Mouse (Mus musculus) cerebellum, adult (tissue): ENCODE measurements at regions not wholly inside any gene's neighbourhood (a gene's known extent, or its start where the extent isn't known, plus 50 kb on each side); places are given as distances from the start of the nearest gene placed in this dataset.

Source experiments
- ATAC-seq: cut with Nextera tagmentation; 2 replicates; pipeline ENCODE4 v1.9.2; 2017; ENCODE audit warnings: mild to moderate bottlenecking, moderate library complexity, mixed read lengths; ENCODE audit not compliant: insufficient number of reproducible peaks, low FRiP score, low TSS enrichment

DNA sequence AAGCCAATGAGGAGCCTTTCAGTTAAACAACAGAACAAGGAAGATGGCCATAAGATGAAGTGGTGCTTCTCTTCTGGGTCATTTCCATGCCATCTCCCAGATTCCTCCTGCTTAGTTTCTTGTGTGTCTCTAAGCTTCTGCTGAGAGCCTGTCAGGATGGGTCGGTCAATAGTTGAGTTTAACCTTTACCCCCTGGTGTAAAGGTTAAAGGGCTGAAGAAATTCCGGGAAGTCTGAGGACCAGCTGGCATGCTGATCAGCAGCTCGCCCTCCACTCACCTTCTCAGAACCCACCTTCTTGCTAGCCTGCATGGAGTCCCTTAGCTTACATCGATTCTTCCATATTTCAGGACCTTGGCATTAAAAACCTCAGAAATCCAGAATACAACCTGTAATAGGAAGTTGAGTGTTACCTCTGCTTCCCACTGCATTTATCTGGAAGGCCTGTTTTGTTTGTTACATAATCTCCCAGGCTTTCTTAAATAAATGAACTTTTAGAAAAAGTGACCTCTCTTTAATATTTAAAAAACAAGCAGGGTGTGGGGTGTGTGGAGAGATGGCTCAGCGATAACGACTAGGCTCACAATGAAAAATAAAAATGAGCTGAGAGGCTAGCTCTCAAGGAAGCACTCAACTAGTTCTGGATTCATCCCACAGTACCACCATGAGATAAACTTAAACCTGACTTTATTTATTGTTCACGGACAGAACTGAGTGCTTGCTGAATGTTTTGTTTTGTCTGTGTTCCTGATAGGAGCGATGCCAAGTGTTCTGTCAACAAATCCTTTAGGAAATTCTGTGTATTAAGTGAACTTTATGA lies 225.9 kb upstream of the Arrdc4 start:
- ATAC-seq, result no peak

DNA sequence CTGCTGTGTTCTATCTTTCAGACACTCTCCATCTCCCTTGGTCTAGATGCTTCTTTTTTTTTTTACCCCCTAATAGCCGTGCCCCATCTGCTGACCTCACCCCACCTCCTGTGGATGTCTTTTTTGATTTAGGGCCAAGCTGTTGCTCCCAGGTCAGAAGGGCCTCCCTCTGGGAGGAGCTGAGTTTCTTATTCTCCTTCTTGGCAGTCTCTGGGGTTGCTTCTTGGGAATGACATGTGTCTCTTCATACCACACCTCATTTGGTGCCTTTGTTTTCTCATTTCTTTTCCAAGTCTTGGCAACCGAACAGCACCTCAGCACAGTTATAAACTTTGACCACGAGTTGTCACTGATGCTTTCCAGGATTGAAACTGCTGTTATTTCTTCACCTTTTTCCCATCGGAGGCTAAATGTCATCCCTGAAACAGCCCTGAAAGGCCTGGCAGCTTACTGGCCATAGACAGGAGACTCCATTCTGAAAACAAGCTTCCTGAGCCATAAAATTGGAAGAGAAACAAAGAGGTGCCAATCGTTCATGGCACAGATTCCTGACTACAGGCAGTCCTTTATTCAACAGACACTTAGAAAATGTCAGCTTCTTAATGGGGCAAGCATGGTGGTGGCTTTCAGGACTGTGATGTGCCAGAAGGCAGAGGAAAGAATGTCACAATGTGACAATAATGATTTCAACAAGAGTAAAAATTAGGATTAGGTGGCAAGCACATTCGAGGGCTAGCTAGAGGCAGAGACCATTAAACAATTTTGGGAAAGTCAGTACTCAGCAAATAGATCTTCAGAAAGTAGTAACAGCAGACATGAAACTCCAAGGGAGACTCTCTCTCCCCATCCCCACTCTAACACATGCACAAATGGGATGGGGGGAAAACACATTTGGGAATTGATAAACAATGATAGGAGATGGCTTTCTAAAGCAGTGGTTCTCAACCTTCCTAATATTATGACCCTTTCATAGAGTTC lies 197.1 kb upstream of the Arrdc4 start:
- no peak for ATAC-seq

DNA sequence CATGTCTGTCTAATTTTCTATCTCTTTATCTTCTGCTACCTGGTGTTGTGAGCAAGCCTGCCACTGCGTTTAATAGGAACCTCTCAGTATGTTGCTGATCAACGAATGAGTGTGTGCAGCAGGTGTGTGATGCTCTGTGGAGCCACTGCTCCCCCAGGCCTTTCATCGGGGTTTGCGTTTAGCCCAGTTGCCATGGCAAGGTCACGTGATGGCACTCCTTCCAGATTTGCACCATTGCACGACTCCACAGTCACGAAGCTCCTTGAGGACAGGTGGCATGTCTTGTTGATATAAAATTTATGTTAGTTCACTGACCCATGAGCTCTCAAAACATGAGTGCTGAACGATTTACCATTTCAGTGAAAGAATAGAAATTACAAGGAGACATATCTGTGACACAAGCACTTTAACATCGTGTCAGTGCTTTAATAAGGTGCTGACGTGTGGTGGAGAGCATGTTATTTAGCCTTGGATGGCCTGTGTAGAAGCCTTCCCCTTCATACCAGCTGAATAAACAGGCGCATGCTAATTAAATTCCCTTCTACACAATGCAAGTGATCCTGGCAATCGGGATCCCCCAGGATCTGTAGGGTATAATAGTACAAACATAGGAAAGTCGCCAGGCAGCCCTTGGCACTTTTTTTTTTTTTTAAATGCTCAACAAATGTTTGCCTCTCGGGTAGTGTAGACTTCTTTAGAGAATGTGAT lies 181.7 kb upstream of the Arrdc4 start:
- no peak for ATAC-seq

DNA sequence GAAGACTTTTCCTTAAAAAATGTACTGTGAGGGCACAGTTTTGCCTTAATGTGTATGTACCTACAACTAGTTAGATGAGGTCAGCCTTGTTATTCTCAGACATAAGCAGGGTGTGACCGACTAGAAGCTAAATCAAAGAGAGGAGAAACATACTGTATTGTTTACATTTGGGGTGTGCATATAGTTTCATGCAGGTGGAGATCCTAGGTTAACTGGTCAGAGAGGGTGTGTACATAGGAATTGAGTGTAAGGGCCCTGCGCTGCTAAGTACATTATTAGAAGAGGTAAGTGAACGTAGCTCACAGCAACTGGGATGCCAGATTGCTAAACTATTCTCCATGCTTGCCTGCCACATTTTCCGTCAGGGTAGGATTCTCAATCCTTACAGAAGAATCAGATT lies 180.6 kb upstream of the Arrdc4 start:
- ATAC-seq, result no peak

DNA sequence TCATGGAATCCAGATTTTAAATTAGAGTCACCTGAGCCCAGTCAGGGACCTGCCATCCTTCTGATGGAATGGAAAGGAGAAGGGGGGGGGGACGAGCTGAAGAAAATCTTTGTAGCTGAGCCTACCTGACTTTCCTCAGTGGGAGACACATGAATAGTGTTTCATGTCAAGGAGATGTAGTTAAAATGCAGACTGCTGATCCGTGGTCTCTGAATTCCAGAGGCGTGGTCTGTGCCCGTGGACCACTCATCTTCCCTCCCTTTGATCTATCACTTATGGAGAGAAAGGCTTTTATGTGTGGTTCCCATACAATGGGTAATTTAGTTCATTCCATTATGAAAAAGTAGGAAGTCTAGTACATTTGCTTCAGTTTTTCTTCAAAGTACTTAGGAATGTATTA lies 176.6 kb upstream of the Arrdc4 start:
- ATAC-seq, result no peak

DNA sequence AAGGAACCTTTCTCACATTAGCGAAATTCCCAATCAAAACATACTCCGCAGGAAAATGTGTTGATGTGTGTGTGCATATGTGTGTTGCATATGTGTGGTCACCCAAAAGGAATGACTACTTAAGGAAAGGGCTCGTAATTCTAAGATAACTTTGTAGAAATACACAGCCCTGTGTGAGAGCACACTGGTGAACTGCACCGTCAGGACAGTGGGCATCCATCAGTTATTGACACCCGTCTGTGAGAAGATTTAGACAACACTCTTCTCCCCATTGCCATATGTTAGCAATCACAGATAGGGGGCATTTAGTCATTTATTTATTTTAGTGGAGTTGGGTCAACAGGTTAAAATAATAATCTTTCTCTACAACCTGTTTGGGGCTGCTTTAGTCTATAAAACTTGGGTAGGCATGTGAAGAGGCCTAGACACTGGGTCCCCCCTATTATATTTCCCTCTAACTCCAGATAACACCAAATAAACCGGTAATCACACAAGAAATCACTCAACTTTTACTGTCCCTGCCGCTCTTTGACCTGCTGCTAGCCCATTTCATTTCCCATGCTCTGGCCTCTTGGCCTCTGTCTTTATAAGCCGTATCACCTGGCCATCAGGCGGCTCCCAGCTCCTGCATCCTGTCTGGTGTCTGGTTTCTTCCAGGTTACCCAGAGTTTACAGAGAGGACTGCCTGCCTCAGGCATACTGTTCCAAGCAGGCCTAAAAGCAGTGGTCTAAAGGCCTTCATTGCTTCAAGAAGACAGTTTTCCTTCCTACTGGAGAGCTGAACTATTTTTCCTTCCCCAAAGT lies 169.8 kb upstream of the Arrdc4 start:
- no peak for ATAC-seq

DNA sequence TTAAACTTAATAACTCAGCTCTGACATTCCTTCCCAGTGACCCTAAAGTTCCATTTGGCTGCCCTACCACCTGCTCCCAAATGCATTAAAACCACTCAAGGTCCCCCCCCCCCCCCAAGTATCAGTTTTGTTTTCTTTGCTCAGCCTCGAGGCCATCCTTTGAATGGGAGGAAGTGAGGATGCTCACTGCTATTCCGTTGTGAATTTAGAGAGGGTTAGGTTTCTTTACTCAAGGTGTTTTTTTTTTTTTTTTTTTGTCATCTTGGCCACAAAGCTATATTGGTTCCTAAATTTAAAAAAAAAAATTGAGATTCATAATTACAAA lies 168.8 kb upstream of the Arrdc4 start:
- ATAC-seq, result no peak

DNA sequence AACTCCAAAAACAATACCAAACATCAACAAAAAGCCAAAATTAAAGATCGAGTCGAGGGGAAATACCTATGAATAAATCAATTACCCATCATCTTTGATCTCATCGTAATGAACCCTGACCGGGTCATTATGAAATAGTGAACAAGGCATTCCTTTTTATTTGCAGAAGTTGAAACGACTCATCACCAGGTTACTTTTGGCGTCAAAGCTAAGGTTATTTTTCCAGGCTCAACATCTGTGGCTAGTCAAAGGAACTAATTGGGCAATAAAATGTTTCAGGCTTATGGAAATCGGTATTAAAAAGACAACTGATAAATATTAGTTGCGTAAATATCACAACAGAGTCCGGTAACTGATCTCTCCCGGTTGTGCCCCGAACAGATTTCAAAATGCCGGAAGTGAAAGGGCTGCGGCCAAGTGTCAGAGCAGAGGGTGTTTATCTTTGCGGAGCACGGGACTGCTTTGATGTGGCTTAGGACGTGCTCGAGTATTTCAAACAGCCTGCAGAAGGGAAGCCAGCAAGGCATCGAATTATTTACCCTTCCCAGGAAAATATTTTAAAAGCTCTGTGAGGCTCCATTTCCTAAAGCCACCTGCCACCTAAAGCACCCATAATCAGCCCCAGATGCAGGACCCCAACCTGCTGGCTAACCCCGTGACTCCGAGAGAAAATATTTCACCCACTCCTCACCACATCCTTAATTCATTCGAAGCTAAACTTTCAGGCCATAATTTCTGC lies 168.3 kb upstream of the Arrdc4 start:
- no peak for ATAC-seq

DNA sequence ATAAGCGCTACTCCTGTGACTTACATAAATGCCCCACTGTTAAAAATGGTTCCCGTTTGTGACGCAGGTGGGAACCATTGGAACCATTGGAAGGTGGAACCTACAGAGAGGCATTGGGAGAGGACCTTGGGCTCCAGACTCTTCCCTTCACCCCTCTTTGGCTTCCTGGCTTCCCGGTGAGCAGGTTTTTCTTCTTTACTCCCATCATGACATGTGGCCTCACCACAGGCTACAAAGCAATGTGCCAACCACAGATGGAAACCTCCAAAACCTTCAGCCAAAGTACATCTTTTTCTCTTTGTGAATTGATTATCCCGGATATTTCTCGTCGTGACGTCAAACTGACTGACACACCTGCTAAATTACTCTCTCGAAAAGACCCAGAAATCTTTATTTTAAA lies 166.9 kb upstream of the Arrdc4 start:
- ATAC-seq, result no peak

DNA sequence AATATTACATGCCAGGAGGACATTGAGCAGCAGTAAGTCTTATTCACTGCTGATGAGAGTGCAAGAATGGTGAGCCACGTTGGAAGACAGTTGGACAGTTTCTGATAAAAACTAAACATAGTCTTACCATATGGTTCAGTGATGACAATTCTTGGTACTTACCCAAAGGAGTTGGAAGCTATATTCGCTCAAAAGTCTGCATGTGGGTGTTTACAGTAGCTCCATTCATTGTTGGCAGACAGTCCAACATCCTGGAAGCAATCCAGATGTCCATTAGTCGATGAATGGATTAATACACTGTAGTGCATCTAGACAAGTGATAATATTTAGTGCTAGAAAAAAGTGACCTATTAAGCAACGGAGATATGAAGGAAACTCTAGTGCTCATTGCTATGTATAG lies 165.3 kb upstream of the Arrdc4 start:
- ATAC-seq, result no peak

DNA sequence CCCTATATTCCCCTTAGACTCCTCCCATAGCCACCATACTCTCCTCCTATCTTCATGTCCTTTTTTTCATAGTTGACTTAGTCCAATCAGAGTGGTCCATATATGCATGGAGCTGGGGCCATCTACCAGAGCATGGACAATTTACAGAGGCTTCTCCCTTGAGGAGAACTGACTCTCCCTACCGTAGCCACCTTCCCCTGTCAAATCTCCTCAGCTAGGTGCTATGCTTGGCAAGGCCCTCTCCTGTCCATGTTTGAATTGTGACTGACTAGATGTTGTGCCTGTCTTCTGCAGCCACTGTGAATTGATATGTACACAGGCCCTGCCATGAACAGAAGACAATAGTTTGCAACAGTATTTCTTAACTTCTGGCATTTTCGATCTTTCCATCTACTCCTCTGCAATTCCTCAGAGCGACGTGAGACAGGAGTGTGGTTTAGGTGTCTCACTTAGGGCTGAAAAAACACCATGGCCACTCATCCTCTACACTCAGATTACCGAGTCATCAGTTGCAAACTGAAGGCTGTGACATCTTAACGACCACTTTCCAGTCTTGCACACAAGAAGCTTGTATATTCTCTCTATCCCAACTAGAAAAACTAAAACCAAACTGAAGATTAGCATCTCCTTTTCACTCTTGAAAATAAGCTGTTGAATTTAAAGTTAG lies 163.1 kb upstream of the Arrdc4 start:
- ATAC-seq, result no peak

DNA sequence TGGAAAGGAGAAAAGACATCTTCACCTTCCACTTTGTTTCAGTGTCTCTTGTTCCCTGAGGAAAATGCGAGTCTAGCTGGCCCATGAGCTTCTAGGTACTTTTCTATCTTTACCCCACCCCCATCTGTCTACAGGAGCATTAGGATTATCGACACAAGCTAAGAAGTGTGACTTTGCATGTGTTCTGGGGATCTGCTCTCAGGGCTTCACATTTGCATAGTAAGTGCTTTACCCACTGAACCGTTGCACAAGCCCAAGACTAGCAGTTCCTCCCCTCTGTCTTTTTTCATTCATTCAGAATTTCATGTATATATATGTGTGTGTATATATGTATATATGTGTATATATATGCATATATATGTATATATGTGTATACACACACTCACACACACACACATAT lies 162.5 kb upstream of the Arrdc4 start:
- no peak for ATAC-seq

DNA sequence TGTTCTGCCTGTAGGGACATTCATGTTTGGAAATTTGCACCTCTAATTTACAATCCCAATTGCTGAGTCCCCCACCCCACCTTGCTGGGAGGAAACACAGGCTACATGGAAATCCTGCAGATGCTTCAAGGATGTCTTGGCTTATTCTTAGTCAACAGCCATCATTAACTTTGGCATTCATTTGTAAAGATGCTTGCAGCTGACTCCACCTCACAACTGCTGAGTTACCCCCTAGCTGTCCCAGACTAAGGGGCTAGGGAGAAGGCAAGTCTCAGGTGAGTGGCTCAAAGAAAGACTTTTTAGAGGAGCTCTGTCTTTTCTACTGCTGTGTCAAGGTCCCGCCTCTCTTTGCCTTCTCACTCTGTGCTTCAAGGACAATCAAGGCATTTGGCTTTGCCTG lies 160.7 kb upstream of the Arrdc4 start:
- no peak for ATAC-seq

DNA sequence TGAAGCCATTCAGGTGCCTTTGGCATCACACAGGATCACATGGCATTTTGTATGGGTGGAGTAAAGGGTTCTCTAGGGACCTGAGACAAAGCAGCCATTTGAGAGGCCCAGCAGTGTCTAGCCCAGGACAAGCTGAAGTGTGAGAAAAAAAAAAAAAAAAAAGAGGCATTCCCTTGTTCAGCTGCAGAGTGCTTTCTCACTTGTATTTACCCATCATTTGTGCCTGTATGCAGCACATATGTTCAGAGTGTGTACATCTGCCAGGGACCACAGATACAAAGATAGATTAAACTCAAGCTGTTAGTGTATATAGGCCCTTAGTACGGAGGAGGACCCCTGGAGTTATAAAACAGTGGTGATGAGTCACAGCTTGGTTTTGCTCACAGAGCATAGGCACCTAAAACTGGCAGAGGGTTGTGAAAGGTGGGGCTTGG lies 159.4 kb upstream of the Arrdc4 start:
- no peak for ATAC-seq

DNA sequence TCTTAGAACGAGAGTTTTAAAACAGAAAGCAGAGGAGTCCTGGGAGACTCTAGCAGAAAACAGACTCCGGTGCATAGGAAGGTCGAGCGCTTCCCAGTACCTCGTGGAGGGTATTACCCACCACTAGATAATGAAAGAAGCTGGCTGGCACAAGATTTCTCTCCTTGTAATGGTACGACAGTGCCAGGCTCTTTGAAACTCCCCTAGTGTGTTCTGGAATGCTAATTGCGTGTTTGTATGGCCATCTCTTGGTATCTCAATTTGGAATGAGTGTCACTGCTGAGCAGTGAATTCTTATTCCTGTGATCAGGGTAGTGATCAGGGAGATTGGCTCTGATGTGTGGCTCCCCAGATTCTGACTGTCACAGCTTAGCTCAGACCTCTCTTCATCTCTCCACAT lies 158.8 kb upstream of the Arrdc4 start:
- no peak for ATAC-seq

DNA sequence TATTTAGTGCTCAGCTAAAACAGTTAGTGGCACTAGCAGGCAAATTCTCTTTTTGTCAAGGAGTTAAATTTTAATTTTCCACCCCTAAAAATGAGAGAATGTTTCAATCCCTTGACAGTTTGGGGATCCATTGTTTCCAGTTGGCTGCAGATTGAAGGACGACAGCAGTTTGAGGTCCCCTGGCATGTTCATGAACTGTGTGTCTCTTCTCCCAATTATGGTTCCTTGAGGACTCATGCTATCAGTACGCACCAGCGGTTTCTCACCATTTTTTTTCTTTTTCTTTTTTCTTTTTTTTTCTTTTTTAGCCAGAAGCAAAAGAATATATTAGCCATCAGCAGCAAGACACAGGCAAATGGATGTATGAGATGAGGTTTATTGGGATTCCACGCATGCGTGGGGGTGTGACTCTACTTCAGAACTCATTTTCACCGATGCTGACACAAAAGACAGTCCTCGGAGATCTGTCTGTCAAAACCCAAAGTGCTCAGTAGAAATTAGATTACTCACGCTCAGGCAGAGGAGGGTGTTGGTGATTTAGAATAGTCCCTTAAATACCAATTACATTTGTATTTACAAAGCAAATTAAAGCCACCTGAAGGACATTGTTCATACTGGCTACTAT lies 157.8 kb upstream of the Arrdc4 start:
- no peak for ATAC-seq

DNA sequence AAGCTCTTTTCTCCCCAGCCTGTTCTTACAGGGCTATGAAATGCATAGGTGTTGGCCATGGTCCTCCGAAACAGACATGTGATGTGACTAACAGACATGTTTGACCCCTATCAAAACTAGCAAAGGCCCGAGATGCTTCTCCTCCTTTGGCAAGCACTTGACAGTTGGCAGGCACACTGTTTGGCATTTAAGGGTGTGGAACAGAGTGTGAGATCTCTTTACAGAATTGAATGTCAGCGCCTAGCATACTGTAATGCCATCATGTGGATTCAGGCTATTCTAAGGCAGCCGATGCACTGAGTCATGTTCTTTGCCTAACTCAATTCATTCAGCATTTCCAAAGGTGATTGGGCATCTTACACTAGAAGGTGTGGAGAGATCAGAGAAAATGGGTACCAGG lies 156.8 kb upstream of the Arrdc4 start:
- no peak for ATAC-seq

DNA sequence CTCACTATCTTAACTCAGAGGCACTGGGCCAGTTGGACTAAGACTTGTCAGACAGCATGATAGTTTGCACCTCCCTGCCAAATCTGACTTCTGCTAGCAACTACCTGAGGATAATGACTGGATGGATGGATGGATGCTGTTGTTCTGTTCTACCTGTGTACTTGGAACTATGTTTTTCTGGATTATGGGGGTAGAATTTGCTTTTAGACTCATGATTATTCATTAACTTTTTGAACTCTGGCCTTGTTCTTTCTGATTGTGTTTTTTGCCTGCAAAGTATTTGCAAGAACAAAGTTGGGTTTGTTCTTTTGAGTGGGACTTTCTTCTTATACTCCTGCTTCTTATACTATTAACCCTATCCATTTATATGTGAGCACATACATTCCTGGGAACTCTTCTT lies 137.1 kb upstream of the Arrdc4 start:
- no peak for ATAC-seq

DNA sequence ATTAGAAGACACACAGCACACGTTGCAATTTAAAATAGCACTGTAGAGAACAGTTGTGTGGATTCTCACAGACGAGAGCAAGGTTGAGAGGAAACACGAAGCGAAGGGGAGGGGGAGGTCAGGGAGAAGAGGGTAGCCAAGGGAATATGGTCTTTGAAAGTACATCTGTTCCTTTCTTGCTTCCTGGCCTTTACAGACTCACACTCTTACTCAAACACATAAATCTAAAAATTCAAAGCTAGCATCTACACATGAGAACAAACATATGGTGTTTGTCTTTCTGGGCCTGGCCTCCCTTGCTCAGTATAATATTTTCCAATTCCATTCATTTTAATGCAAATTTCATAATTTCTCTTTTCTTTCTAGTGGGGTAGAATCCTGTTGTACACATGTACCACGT lies 124.0 kb upstream of the Arrdc4 start:
- no peak for ATAC-seq
